Mouse (Mus musculus) stomach, embryonic 15.5 days (tissue): ENCODE results near the gene Sec61b. TPM values are rescaled to one million over a fixed set of nuclear protein-coding genes. Genes with fewer than 3 reads are reported as not detected.

Experiments
- ATAC-seq: fragments of 200-750 bp; cut with Nextera tagmentation; 2 replicates; pipeline ENCODE4 v1.8.0; 2017; ENCODE audit warnings: low read depth, moderate number of reproducible peaks, moderate TSS enrichment; ENCODE audit not compliant: insufficient read depth, low FRiP score
- H3K27ac ChIP-seq: fragments of 300-500 bp; sonication (generic); 2 replicates; pipeline ENCODE4 v1.5.1; 2015; ENCODE audit warnings: mild to moderate bottlenecking, inconsistent platforms
- H3K27me3 ChIP-seq: fragments of 300-500 bp; sonication (generic); replicated peaks from 2 replicates; pipeline ENCODE4 v1.6.1; 2015; ENCODE audit warnings: inconsistent platforms
- H3K36me3 ChIP-seq: fragments of 300-500 bp; sonication (generic); 2 replicates; pipeline ENCODE4 v1.6.1; 2015; ENCODE audit warnings: inconsistent platforms
- H3K4me1 ChIP-seq: fragments of 300-500 bp; sonication (generic); 2 replicates; pipeline ENCODE4 v1.6.1; 2015; ENCODE audit warnings: inconsistent platforms
- H3K4me2 ChIP-seq: fragments of 300-500 bp; sonication (generic); 2 replicates; pipeline ENCODE4 v1.6.1; 2015; ENCODE audit warnings: mild to moderate bottlenecking, inconsistent platforms
- H3K4me3 ChIP-seq: fragments of 300-500 bp; sonication (generic); replicated peaks from 2 replicates; pipeline ENCODE4 v1.5.1; 2015; ENCODE audit warnings: inconsistent platforms
- H3K9ac ChIP-seq: fragments of 300-500 bp; sonication (generic); 2 replicates; pipeline ENCODE4 v1.6.1; 2015; ENCODE audit warnings: inconsistent platforms
- H3K9me3 ChIP-seq: fragments of 300-500 bp; sonication (generic); 2 replicates; pipeline ENCODE4 v1.6.1; 2016; ENCODE audit warnings: inconsistent platforms
- WGBS: fragments of 180-500 bp; shearing (Covaris S2); methylation state at CpG from one replicate; pipeline ENCODE4 v1.1.7; 2015; 5-methylcytosine and 5-hydroxymethylcytosine counted together
- polyA plus RNA-seq: library from polyadenylated mRNA; unstranded; fragments of >200 nt; fragmentation: Nextera tagmentation; extraction: Ambion mirVana; gene quantifications from 2 replicates; pipeline ENCODE4 v1.2.1, GENCODE M21; 2015

The Sec61b gene
- polyA plus RNA-seq, 1 experiment from 2014 or later = 466 TPM

DNA sequence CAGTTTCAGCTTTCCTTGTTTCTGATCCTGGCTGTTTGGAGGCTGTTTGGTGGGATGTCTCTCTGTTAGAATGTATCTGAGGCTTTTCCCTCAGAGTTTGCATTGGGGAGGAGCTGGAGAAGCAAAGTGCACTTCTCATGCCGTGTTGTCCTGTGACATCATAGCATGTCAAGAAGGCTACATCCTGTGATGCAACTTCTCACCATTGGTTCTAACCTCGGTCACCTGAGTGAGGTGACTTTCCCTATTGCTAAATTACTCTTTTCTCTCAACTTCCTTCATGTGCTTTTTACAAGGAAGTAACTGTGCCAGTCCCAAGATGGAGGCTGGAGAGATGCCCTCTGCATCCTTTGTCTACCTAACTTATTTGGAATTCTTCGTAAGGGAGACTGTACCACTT, 25.9 kb upstream of the Sec61b start:
- Histone ChIP-seq H3K9ac (no peak overlapping the region), H3K27ac (no peak overlapping the region), H3K4me2 (no peak overlapping the region), H3K4me3 (no peak overlapping the region), H3K27me3 (no peaks in the 10 kb centered on the region), H3K9me3 (no peaks in the 10 kb centered on the region), H3K4me1 (no peaks in the 10 kb centered on the region), H3K36me3 (no peaks in the 10 kb centered on the region)
- ATAC-seq = no peak
- 80% methylated on average over 3 of the region's 3 CpGs for WGBS

DNA sequence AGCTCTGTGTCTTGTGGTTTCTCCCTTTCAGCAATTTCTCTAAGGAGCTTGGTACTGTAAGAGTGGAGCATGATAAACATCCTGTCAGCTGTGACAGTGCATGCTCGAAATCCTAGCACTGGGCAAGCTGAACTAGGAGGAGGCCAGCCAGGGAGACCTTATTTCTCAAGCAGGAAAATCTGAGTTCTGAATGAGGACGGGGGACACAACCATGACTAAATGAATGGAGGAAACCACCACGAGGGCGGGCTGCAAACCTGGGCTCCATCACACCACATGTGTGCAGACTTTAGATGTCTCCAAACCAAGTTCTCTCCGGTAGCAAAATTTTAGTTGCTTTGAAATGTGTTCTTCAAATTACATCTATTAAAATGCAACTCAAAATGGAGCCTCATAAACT, 25.3 kb upstream of the Sec61b start:
- no peaks in the 10 kb centered on the region for H3K9me3 ChIP-seq
- H3K4me1 ChIP-seq = no peaks in the 10 kb centered on the region
- H3K9ac ChIP-seq = no peak overlapping the region
- H3K27ac ChIP-seq = no peak overlapping the region
- no peak for ATAC-seq
- no peaks in the 10 kb centered on the region for H3K36me3 ChIP-seq
- WGBS = 51% methylated on average over 5 of the region's 5 CpGs
- no peak overlapping the region for H3K4me3 ChIP-seq
- H3K4me2 ChIP-seq = no peak overlapping the region
- H3K27me3 ChIP-seq = no peaks in the 10 kb centered on the region

DNA sequence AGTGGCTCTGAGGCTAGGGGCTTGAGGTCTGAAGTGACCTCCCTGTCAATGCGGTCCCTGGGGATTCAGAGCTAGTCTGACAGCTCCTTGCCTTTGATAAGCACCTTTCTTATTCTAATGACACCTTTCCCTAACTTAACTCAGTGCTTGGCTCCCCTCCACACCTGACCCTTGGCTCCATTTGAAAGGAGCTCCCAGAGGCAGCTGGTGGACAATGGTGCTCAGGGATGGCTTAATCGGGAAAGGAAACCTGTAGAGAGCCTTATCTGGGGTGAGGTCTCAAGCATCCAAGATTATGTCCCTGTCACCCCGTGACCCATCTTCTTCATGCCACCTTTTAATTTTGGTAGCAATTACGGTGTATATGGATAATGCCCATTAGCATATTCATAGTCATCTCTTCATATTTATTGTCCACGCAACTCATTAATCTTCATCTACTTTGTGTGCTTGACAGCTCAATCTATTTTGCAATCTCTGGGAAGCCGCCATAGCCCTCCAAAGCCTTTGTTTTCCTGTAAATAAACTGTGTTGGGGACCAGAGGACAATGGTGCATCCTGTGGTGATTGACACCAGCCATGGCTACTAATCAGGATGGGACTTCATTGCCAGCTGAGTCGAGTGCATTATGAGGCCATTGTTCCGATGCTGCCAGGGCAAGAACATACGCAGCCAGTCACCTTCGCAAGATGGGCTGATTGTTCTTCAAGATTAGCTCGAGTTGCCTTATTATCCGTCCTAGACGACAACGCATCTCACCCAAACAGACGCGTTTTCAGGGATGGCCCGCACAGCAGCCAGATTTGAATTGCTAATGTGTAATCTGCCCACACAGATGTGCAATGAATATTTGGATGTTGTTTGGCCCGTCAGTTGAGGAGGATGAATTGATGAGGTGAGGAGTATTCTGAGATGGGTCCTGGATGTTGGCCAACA, 24.6 kb upstream of the Sec61b start:
- no peak overlapping the region for H3K9ac ChIP-seq
- H3K9me3 ChIP-seq = no peaks in the 10 kb centered on the region
- no peaks in the 10 kb centered on the region for H3K4me1 ChIP-seq
- H3K27me3 ChIP-seq = no peaks in the 10 kb centered on the region
- H3K4me2 ChIP-seq = no peak overlapping the region
- H3K36me3 ChIP-seq = no peaks in the 10 kb centered on the region
- ATAC-seq = no peak
- H3K4me3 ChIP-seq = no peak overlapping the region
- 33% methylated on average over 18 of the region's 18 CpGs for WGBS
- H3K27ac ChIP-seq = no peak overlapping the region

DNA sequence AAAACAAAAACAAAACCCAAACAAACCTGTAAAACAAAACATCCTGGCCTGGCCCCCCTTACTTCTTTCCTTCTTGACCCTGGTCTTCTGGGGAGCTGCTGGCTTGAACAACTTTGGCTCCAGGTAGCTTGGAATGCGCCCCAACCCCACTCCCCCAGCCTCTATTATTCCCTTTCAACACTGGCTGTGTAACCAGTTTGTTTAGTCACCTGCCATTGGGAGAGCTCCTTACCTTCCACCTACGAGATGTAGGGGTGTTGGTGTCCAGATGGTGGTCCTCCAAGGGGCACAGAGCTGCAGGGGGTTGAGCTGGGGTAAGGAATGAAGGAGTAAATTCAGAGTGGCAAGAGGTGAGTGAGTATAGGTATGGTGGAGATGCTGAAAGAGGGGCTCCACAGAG, 7.3 kb upstream of the Sec61b start:
- WGBS = 77% methylated on average over 2 of the region's 2 CpGs
- Histone ChIP-seq H3K4me2 (no peak overlapping the region), H3K27me3 (no peaks in the 10 kb centered on the region), H3K4me1 (no peaks in the 10 kb centered on the region), H3K9ac (no peak overlapping the region), H3K36me3 (peaks cover 51% of the 10 kb centered on the region), H3K4me3 (no peak overlapping the region), H3K27ac (no peak overlapping the region), H3K9me3 (no peaks in the 10 kb centered on the region)
- no peak for ATAC-seq

DNA sequence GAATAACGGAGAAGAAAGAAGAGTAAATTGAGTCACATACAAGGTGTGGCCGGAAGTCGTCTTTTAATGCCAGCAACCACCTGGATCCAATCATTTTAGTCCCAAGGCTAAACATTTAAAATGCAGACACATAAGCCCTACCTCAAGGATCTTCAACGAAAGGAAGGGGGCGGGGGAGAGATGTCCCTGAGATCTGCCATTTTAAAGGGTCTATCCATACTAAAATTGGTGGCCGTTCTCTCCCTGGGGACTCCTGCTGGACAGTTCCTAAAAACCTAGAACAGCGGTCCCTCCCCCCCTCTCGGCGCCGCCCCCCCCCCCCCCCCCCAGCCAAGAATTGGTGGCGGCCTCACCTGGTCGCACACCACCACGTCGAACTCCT, 881 bp upstream of the Sec61b start:
- Histone ChIP-seq H3K9me3 (no peaks in the 10 kb centered on the region), H3K4me3 (peak overlapping the region; percentile 80), H3K27me3 (no peaks in the 10 kb centered on the region), H3K27ac (peak overlapping the region; percentile 97), H3K4me1 (peaks cover 17% of the 10 kb centered on the region; the same call in 1 of the 2 replicates), H3K4me2 (peak overlapping the region; percentile 55), H3K9ac (peak overlapping the region; percentile 75), H3K36me3 (peaks cover 48% of the 10 kb centered on the region)
- WGBS = 5% methylated on average over 7 of the region's 14 CpGs
- ATAC-seq = peak; percentile 1; the same call in 1 of the 2 replicates

DNA sequence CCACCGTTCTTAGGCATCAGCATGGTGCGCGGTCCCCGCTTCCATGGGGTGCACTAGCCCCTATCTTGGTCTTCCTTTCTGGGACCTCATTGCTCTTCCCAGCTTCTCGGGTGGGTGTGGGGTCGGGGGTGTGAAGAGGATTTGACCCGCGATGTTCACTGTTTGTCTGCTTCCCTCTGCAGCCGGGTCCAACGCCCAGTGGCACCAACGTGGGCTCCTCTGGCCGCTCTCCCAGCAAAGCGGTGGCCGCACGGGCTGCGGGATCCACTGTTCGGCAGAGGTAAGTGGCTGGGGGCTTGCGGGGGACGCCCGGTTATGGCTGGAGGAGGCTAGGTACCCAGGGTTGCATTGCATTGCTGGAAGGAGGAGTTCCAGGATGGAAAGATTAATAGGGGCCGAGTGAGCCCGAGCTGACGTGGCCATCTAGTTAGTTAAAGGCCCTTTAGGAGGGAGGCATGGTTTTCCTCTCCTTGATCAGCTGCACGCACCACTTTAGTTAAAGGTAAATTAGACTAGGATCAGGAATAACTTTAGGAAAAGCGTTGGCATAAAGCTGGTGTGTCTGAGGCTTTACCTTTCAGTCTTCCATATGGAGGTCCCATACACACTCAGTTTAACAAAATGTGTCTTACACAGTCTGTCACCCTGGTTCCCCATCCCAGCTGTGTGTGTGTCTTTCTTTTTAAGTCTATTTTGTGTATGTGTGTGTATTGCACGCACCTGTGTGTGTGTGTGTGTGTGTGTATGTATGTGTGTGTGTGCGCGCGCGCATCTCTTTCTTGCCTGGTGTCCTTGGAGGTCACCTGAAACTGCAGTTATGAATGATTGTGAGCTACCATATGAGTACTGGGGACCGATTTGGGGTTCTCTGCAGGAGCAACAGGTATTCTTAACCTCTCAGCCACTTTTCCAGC, 529 bp downstream of the Sec61b start:
- Histone ChIP-seq H3K4me3 (peak overlapping the region; percentile 80), H3K27ac (peak overlapping the region; percentile 97), H3K27me3 (no peaks in the 10 kb centered on the region), H3K4me2 (peak overlapping the region; percentile 55), H3K9me3 (no peaks in the 10 kb centered on the region), H3K4me1 (peaks cover 17% of the 10 kb centered on the region; the same call in 1 of the 2 replicates), H3K9ac (peak overlapping the region; percentile 72), H3K36me3 (peaks cover 34% of the 10 kb centered on the region)
- ATAC-seq = peak; percentile 6
- 13% methylated on average over 31 of the region's 31 CpGs for WGBS

DNA sequence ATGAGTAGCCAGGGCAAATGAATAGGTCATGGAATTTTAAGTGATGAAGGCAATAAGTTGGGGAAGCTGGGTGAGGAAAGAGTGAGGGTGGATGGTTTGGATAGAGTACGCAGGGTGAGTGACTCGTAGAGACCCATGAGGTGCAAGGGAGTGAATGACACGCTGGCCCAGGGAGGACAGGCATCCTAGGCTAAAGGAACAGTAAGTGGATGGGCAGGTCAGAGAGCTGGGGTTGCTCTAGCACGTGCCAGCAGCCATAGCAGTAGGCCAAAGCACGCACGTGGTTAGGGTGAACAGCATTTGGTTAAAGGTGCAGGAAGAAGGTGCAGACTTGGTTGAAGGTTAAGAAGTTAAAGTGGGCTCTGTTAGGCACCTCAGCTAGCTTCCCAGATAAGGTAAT, 3.1 kb downstream of the Sec61b start:
- no peaks in the 10 kb centered on the region for H3K9me3 ChIP-seq
- H3K9ac ChIP-seq = no peak overlapping the region
- no peaks in the 10 kb centered on the region for H3K27me3 ChIP-seq
- H3K4me1 ChIP-seq = peaks cover 17% of the 10 kb centered on the region; the same call in 1 of the 2 replicates
- no peak overlapping the region for H3K27ac ChIP-seq
- no peak overlapping the region for H3K4me3 ChIP-seq
- ATAC-seq = no peak
- H3K4me2 ChIP-seq = no peak overlapping the region
- H3K36me3 ChIP-seq = peaks cover 28% of the 10 kb centered on the region
- WGBS = 92% methylated on average over 6 of the region's 6 CpGs

DNA sequence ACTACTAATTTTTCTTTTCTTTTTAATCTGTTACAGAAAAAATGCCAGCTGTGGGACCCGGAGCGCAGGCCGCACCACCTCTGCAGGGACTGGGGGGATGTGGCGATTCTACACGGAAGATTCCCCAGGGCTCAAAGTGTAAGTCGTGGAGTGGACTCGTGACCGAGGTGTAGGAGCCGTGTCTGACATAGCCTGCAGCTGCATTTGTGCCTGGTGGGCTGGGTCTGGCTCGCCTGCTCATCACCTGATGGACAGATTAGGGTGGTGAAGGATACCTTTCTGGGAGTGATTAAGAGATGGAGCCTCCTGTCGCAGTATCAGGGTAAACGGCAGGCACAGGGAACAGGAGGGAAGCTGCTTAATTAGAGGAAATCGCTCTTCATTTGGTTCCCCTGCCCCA, 5.6 kb downstream of the Sec61b start:
- no peak overlapping the region for H3K27ac ChIP-seq
- no peaks in the 10 kb centered on the region for H3K27me3 ChIP-seq
- peaks cover 12% of the 10 kb centered on the region; the same call in 1 of the 2 replicates for H3K4me1 ChIP-seq
- WGBS = 94% methylated on average over 13 of the region's 13 CpGs
- H3K4me3 ChIP-seq = no peak overlapping the region
- no peaks in the 10 kb centered on the region for H3K9me3 ChIP-seq
- peaks cover 35% of the 10 kb centered on the region for H3K36me3 ChIP-seq
- H3K4me2 ChIP-seq = no peak overlapping the region
- no peak for ATAC-seq
- H3K9ac ChIP-seq = no peak overlapping the region

DNA sequence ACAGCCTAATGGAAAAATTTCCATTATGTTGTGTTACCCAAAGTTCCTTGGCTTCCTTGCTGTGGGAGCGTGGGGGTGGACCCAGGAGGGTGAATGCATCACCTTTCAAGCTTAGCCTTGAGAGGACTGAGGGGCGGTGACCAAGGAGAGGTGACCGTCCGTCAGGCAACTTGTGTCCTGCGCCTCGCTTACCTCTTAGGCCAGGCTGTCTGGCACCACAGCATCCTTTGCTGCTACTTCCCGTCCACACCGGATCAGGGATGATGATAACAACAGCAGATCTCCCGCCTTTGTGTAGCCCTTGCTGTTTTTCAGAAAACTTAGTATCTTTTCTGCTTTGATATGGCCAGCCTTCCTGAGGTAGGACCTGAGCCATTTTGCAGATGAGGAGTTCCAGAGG, 6.1 kb downstream of the Sec61b start:
- H3K9me3 ChIP-seq = no peaks in the 10 kb centered on the region
- no peak overlapping the region for H3K27ac ChIP-seq
- H3K4me1 ChIP-seq = peaks cover 9% of the 10 kb centered on the region; the same call in 1 of the 2 replicates
- 93% methylated on average over 9 of the region's 9 CpGs for WGBS
- H3K4me3 ChIP-seq = no peak overlapping the region
- H3K4me2 ChIP-seq = no peak overlapping the region
- H3K36me3 ChIP-seq = peaks cover 35% of the 10 kb centered on the region
- no peak for ATAC-seq
- no peaks in the 10 kb centered on the region for H3K27me3 ChIP-seq
- no peak overlapping the region for H3K9ac ChIP-seq

DNA sequence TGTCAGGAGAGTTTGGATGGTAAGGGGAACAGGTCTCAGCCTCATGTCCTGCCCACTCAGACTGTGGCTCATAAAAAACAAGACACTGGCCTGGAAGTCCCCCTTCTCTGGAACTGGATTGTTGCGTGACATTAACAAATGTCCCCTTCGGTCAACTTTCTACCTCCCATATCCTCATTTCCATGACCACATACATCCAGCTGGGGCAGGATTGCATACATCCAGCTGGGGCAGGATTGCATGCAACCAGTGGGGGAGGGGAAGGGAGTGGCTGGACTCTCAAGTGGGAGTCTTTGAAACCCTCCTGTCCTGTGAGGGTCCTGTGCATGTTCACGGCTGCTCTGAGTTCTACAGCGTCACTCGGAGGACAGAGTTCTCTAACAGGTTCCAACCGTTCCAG, 16.8 kb downstream of the Sec61b start:
- Histone ChIP-seq H3K27ac (no peak overlapping the region), H3K4me3 (no peak overlapping the region), H3K36me3 (no peaks in the 10 kb centered on the region), H3K4me2 (no peak overlapping the region), H3K9ac (no peak overlapping the region), H3K4me1 (0 out of 2 replicates have a peak, but pooled peaks cover 4% of the 10 kb centered on the region), H3K9me3 (no peaks in the 10 kb centered on the region), H3K27me3 (no peaks in the 10 kb centered on the region)
- ATAC-seq = no peak
- WGBS = 72% methylated on average over 6 of the region's 6 CpGs

DNA sequence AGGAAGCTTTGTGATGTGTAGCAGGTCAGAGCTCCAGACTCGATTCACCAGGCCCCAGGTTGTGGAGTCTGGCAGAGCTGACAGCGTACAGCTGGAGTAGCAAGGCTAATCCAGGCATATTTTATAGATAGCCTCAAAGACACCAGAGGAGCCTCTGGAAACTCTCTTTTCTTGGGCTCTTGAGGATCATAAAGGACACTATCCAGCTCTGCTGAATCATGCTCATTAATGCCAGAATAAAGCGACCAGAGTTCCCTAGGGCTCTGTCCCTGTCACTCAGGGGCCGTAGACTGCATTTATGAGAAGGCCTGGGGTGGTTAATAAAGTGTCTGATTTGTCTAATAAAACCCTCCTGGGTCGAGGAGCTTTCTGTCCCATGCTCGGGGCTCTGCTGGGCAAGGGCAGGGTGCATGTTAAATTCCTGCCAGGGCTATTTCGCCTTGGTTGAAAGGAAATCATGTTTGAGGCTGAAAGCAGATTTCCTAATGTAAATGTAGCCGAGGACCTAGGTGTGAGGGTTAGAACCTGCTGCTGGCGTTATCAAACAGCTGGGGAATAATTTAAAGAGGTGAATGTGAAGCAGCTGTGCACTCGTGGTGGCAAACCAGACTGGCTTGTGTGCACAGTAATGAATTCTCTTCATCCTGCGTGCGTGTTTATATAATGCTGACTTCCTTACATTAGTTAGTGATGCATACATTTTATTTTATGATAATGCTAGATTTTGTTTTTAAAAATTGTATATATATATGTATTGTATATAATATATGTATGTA, 18.0 kb downstream of the Sec61b start:
- H3K27me3 ChIP-seq = no peaks in the 10 kb centered on the region
- 52% methylated on average over 12 of the region's 12 CpGs for WGBS

More for the DNA sequence above, 18.0 kb downstream of the Sec61b start:
- no peak overlapping the region for H3K4me3 ChIP-seq
- H3K9ac ChIP-seq = no peak overlapping the region
- no peak overlapping the region for H3K4me2 ChIP-seq
- 0 out of 2 replicates have a peak, but pooled peaks cover 4% of the 10 kb centered on the region for H3K4me1 ChIP-seq
- no peak for ATAC-seq
- no peaks in the 10 kb centered on the region for H3K9me3 ChIP-seq
- no peak overlapping the region for H3K27ac ChIP-seq
- no peaks in the 10 kb centered on the region for H3K36me3 ChIP-seq
